Mouse (Mus musculus): ENCODE measurements around the gene Gm17409. TPM values are rescaled to one million over a fixed set of nuclear protein-coding genes. Genes with fewer than 3 reads are reported as not detected.

The Gm17409 gene
- polyA plus RNA-seq, 1 experiment, result not detected

DNA sequence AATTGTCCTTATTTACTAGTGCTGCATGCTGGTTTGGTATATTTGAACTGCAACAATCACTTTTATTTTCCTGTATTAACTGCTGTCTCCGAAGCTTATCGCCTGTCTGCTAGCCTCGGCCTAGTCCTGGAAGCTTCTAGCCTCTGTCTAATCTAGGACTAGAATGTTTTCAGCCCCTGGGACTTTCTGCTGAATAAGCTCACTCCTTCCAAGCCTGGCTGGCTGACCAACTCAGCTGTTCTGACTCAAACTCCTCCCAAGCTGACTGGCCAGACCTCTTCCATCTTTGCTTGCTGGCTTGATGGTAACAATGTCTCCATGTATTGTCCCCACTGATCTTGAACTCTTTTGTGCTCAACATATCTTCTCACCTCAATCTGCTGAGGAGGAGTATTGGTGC is 25.4 kb downstream of the Gm17409 start:
- no peak for DNase-seq
- H3K4me3 ChIP-seq (replicated peaks; ENCODE audit: insufficient read depth, low read depth, low read length), result no peak overlapping the region
- H3K4me1 ChIP-seq (ENCODE audit: control insufficient read depth, insufficient read depth, low read length), result no peaks in the 10 kb centered on the region
- H3K27ac ChIP-seq (ENCODE audit: insufficient read depth, low read length), result no peak overlapping the region
- no peaks in the 10 kb centered on the region for H3K27me3 ChIP-seq (ENCODE audit: control insufficient read depth, insufficient read depth, low read length)
- WGBS, result 83% methylated on average over 3 of the region's 3 CpGs
- TF ChIP-seq CTCF (IDR thresholded peaks at IDR 0.05; ENCODE audit: borderline replicate concordance, insufficient read depth, low read depth, low read length), result no peak
- TF ChIP-seq POLR2A (IDR thresholded peaks at IDR 0.05; ENCODE audit: borderline replicate concordance, insufficient read depth, low read length), result no peak

DNA sequence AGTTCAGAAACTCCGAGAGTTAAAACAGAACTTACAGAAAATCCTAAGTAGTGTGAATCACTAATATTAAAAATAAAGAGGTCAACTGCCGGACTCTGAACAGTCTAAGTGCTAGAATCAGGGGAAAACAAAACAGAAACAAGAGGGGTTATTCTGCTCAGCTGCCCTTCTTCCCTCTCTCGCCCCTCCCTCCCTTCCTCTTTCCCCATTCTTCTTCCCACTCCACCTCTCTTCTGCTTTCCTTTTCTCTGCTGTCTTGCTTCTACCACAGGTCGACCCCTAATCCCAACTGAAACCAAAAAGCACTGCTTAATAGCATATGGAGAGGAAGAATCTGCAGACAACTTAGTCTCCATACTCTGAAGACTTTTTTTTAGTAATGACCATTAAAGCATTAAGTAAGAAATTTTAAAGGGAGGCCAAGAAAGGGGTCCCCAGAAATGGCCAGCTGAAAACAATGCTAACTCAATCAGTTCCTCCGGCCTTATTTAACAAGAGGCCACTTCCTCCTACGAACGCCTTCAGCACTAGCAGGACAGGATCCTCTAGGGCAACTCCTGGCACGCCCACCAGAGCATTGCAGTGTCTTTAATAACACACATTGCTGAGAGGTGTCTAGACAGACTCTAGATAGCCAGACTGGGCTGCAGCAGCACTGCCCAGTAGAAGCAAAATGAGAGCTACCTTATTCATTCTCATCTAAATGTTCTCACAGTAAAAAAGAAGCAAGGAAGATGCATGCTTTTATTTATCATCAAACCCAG is 26.9 kb downstream of the Gm17409 start:
- TF ChIP-seq POLR2A (IDR thresholded peaks at IDR 0.05; ENCODE audit: borderline replicate concordance, insufficient read depth, low read length), result no peak
- TF ChIP-seq CTCF (IDR thresholded peaks at IDR 0.05; ENCODE audit: borderline replicate concordance, insufficient read depth, low read depth, low read length), result no peak
- Histone ChIP-seq H3K4me3 (replicated peaks; ENCODE audit: insufficient read depth, low read depth, low read length) (no peak overlapping the region), H3K27me3 (ENCODE audit: control insufficient read depth, insufficient read depth, low read length) (no peaks in the 10 kb centered on the region), H3K27ac (ENCODE audit: insufficient read depth, low read length) (no peak overlapping the region), H3K4me1 (ENCODE audit: control insufficient read depth, insufficient read depth, low read length) (no peaks in the 10 kb centered on the region)
- DNase-seq, result no peak
- 87% methylated on average over 8 of the region's 8 CpGs for WGBS

DNA sequence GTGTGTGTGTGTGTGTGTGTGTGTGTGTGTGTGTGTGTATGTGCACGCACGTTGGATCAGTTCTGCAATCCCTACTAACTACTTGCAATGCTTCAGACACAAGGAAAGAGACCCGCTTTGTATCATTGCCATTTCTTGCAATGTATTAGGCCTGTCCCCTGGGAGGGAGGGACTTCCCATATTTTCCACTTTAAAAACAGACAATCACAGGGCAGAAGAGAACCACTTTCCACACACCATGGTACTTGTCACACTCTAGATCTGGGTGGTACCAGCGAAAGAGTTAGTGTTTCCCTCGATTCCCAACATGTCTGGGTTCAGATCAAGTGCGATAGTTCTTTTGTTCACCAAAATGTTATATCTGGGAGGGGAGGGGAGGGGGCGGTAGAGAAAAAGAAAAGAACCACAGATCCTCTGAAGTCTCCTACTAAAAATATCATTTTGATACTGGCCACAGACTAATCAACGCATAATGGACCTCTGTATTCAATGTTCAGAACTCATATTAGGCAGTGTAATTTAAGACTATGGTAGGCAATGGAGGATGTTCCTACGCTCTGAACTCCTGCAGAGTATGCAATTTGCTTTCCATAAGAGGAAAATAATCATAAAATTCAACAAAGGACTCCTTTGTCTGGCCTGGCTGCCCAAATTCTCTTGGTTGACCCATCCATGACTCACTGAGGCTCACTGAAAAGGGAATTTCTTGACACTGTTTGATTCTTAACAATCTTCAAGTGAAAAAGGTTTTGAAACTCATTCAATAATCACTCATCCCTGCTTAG is 35.6 kb downstream of the Gm17409 start:
- Histone ChIP-seq H3K27ac (ENCODE audit: insufficient read depth, low read length) (no peak overlapping the region), H3K4me1 (ENCODE audit: control insufficient read depth, insufficient read depth, low read length) (no peaks in the 10 kb centered on the region), H3K27me3 (ENCODE audit: control insufficient read depth, insufficient read depth, low read length) (no peaks in the 10 kb centered on the region), H3K4me3 (replicated peaks; ENCODE audit: insufficient read depth, low read depth, low read length) (no peak overlapping the region)
- TF ChIP-seq CTCF (IDR thresholded peaks at IDR 0.05; ENCODE audit: borderline replicate concordance, insufficient read depth, low read depth, low read length), result no peak
- no peak for TF ChIP-seq POLR2A (IDR thresholded peaks at IDR 0.05; ENCODE audit: borderline replicate concordance, insufficient read depth, low read length)
- no peak for DNase-seq
- 85% methylated on average over 9 of the region's 9 CpGs for WGBS

DNA sequence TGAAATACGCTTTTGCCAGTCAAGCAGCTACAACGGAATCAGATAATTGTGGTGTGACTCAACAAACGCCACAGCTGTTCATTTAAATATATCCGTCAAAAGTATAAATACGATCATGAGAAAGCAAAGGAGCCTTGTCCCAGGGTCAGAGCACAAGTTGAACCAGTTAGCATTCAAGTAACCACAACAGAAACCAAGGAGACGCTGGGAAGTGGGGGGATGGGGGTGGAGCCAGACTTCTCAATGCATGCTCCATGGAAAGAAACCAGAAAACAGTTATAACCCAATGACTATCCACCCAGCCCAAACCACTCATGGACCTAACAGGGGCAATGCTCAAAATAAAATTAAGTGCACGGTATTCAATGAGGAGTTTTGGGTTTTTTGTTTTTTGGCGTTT is 40.3 kb downstream of the Gm17409 start:
- no peak overlapping the region for H3K4me3 ChIP-seq (replicated peaks; ENCODE audit: insufficient read depth, low read depth, low read length)
- 91% methylated on average over 8 of the region's 8 CpGs for WGBS
- H3K4me1 ChIP-seq (ENCODE audit: control insufficient read depth, insufficient read depth, low read length), result no peaks in the 10 kb centered on the region
- no peak for DNase-seq
- H3K27me3 ChIP-seq (ENCODE audit: control insufficient read depth, insufficient read depth, low read length), result no peaks in the 10 kb centered on the region
- TF ChIP-seq POLR2A (IDR thresholded peaks at IDR 0.05; ENCODE audit: borderline replicate concordance, insufficient read depth, low read length) (no peak), CTCF (IDR thresholded peaks at IDR 0.05; ENCODE audit: borderline replicate concordance, insufficient read depth, low read depth, low read length) (no peak)
- H3K27ac ChIP-seq (ENCODE audit: insufficient read depth, low read length), result no peak overlapping the region

DNA sequence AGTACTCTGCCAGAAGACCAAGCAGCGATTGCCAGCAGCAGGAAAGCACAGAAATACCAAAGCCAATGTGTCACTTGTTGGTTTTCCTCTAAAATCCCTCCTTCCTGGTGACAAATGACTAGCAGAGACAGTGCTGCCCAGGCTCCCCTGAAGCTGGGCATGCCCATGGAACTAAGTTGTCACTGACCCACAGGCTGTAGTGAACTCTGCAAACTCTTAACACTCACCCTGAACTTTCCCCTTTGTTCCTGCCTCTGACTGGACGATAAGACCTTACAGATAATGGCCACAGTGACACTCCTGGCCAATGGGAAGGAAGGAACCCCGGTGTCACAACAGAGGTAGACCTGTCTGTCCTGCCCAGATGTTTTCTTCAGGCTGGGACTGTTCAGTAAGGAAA is 43.3 kb downstream of the Gm17409 start:
- TF ChIP-seq CTCF (IDR thresholded peaks at IDR 0.05; ENCODE audit: borderline replicate concordance, insufficient read depth, low read depth, low read length) (no peak), POLR2A (IDR thresholded peaks at IDR 0.05; ENCODE audit: borderline replicate concordance, insufficient read depth, low read length) (no peak)
- no peak overlapping the region for H3K27ac ChIP-seq (ENCODE audit: insufficient read depth, low read length)
- DNase-seq, result no peak
- H3K4me1 ChIP-seq (ENCODE audit: control insufficient read depth, insufficient read depth, low read length), result peaks cover 6% of the 10 kb centered on the region
- H3K4me3 ChIP-seq (replicated peaks; ENCODE audit: insufficient read depth, low read depth, low read length), result no peak overlapping the region
- H3K27me3 ChIP-seq (ENCODE audit: control insufficient read depth, insufficient read depth, low read length), result no peaks in the 10 kb centered on the region
- 79% methylated on average over 3 of the region's 3 CpGs for WGBS

DNA sequence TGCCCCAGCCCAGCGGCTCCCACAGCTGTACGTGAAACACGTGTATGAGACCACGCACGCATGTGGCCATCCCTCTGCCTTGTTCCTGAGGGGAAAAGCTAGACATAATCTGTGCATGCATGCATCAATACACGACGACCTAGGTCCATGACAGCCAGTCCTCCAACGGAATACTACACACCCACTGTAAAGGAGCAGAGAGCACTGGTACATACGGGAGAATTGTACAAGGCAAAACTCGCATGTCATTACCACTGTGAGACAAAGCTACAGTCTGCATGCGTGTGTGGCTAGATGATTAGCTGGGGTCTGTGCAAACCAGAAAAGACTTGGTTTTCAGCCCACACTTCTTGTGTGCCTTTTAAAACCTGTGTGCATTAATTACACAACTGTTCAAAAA is 44.6 kb downstream of the Gm17409 start:
- no peak for TF ChIP-seq POLR2A (IDR thresholded peaks at IDR 0.05; ENCODE audit: borderline replicate concordance, insufficient read depth, low read length)
- no peak for TF ChIP-seq CTCF (IDR thresholded peaks at IDR 0.05; ENCODE audit: borderline replicate concordance, insufficient read depth, low read depth, low read length)
- no peak overlapping the region for H3K4me3 ChIP-seq (replicated peaks; ENCODE audit: insufficient read depth, low read depth, low read length)
- DNase-seq, result no peak
- 96% methylated on average over 11 of the region's 11 CpGs for WGBS
- no peak overlapping the region for H3K27ac ChIP-seq (ENCODE audit: insufficient read depth, low read length)
- H3K4me1 ChIP-seq (ENCODE audit: control insufficient read depth, insufficient read depth, low read length), result peaks cover 6% of the 10 kb centered on the region
- H3K27me3 ChIP-seq (ENCODE audit: control insufficient read depth, insufficient read depth, low read length), result no peaks in the 10 kb centered on the region

DNA sequence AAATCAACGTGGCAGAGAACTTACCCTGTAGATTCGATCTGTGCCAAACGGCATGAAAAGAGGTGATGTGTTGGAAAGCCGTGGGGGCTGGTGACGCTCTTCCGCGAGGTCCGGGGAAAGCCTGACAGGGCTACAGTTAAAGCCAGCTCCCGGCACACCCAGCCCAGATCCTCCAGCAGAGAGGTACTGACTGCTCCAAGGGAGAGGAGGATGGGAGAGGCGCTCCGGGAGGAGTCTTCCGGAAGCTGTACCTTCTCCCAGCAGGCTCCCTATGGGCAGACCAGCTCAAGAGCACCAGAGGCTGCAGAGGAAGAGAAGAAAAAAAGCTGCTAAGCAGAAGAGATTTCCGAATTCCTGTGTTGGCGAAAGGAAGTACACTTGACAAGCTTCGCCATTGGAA is 46.1 kb downstream of the Gm17409 start:
- Histone ChIP-seq H3K27me3 (ENCODE audit: control insufficient read depth, insufficient read depth, low read length) (no peaks in the 10 kb centered on the region), H3K27ac (ENCODE audit: insufficient read depth, low read length) (no peak overlapping the region), H3K4me3 (replicated peaks; ENCODE audit: insufficient read depth, low read depth, low read length) (no peak overlapping the region), H3K4me1 (ENCODE audit: control insufficient read depth, insufficient read depth, low read length) (peaks cover 6% of the 10 kb centered on the region)
- TF ChIP-seq CTCF (IDR thresholded peaks at IDR 0.05; ENCODE audit: borderline replicate concordance, insufficient read depth, low read depth, low read length) (no peak), POLR2A (IDR thresholded peaks at IDR 0.05; ENCODE audit: borderline replicate concordance, insufficient read depth, low read length) (no peak)
- 25% methylated on average over 15 of the region's 15 CpGs for WGBS
- DNase-seq, result no peak

DNA sequence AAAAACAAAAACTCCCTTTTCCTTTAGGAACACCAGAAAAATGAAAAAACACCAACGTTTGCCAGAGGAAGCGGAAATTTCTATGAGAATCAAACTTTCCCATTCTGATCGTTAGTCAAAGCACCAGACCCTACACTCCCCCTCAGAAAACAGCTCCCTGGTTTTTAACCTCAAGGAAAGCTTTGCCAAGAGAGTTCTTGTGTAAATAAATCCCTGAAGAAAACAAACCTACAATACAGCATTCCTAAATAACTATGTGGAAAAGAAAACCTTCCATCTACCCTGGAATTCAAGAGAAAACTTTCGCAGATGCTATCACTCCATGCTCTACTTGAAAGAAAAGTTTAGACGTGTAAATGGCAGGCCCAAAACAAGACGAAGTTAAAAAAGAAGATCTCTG is 47.0 kb downstream of the Gm17409 start:
- DNase-seq, result no peak
- Histone ChIP-seq H3K4me3 (replicated peaks; ENCODE audit: insufficient read depth, low read depth, low read length) (no peak overlapping the region), H3K27me3 (ENCODE audit: control insufficient read depth, insufficient read depth, low read length) (no peaks in the 10 kb centered on the region), H3K27ac (ENCODE audit: insufficient read depth, low read length) (no peak overlapping the region), H3K4me1 (ENCODE audit: control insufficient read depth, insufficient read depth, low read length) (peaks cover 6% of the 10 kb centered on the region)
- 81% methylated on average over 6 of the region's 6 CpGs for WGBS
- TF ChIP-seq POLR2A (IDR thresholded peaks at IDR 0.05; ENCODE audit: borderline replicate concordance, insufficient read depth, low read length) (no peak), CTCF (IDR thresholded peaks at IDR 0.05; ENCODE audit: borderline replicate concordance, insufficient read depth, low read depth, low read length) (no peak)

Measured in cerebellum, adult 2 months (tissue).